Mouse (Mus musculus) frontal cortex, postnatal 25 days (tissue): ENCODE data around the gene Borcs6.

Experiments used
- DNase-seq, 2 experiments: peaks; one replicate each; pipeline ENCODE4 v3.0.0; 2022; ENCODE audit warnings: low spot score in 2 of 2

The Borcs6 gene

DNA sequence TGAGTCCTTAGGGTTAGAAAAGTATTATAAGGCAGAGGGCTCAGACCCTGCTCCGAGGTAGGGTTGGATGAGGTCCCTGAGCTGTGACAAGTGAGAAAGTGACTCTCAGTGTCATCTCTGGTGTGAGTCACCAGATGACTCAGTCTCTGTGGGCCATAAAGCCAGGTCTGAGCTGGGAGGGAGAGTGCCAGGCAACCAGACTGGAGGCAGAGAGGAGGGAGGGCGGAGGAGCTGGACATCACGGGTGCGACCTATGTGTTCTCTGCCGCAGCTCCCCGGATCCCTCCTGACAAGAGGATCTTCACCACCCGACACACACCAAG lies 42.8 kb downstream of the Borcs6 start:
- no peak for DNase-seq

DNA sequence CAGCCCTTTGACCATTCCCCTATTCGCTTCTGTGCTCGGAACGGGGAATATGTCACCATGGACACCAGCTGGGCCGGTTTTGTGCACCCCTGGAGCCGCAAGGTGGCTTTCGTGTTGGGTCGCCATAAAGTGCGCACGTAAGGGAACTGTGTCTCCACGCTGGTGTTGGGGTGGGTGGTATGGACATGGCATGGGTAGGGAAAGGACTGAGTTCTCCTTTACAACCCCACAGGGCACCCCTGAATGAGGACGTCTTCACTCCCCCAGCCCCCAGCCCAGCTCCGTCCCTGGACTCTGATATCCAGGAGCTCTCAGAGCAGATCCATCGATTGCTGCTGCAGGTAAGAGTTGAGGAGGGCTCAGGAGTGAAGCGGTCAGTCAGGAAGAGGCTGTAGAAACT lies 43.6 kb downstream of the Borcs6 start:
- DNase-seq: no peak

DNA sequence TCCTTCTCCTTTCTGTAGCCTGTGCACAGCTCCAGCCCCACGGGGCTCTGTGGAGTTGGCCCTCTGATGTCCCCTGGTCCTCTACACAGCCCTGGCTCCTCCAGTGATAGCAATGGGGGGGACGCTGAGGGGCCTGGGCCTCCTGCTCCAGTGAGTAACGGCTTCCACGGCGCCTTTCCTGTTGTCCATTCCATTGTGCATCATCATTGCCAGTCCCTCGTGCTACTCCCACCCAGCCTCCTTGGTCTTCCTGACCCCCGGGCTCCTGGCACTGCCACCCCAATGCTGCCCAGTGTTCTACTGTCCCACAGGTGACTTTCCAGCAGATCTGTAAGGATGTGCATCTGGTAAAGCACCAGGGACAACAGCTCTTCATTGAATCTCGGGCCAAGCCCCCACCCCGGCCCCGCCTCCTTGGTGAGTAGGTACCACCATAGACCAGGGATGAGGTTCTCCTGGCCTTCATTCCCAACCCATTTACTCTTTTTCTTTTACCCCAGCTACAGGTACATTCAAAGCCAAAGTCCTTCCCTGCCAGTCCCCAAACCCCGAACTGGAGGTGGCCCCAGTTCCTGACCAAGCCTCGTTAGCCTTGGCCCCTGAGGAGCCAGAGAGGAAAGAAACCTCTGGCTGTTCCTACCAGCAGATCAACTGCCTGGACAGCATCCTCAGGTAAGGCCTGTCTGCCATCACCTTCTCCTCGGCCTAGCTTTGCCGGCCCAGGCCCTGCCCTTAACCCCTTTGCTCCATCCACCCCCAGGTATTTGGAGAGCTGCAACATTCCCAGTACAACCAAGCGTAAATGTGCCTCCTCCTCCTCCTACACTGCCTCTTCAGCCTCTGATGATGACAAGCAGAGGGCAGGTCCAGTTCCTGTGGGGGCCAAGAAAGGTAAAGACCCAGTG lies 44.3 kb downstream of the Borcs6 start:
- no peak for DNase-seq

DNA sequence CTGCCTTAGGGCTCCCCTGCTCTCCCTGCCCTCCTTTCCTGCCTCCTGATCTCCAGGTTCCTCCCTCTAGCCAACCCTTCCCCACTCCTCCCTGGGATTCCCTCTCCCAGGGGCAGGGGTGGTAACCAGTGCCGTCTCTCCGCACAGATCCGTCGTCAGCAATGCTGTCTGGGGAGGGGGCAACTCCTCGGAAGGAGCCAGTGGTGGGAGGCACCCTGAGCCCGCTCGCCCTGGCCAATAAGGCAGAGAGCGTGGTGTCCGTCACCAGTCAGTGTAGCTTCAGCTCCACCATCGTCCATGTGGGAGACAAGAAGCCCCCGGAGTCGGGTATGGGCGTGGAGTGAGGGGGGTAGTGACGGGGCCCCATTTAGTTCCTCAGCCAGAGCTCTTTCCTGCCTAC lies 45.0 kb downstream of the Borcs6 start:
- no peak for DNase-seq

DNA sequence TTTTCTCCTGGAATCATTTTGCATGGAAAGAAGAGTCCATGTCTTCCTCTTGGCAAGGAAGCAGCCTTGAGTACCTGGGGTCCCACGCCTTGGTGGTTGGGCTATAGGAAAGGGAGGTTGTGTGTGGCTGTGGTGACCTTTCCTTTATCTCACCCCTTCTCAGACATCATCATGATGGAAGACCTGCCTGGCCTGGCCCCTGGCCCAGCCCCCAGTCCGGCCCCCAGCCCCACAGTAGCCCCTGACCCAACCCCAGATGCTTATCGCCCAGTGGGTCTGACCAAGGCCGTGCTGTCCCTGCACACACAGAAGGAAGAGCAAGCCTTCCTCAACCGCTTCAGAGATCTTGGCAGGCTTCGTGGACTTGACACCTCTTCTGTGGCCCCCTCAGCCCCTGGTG lies 45.7 kb downstream of the Borcs6 start:
- DNase-seq: no peak

DNA sequence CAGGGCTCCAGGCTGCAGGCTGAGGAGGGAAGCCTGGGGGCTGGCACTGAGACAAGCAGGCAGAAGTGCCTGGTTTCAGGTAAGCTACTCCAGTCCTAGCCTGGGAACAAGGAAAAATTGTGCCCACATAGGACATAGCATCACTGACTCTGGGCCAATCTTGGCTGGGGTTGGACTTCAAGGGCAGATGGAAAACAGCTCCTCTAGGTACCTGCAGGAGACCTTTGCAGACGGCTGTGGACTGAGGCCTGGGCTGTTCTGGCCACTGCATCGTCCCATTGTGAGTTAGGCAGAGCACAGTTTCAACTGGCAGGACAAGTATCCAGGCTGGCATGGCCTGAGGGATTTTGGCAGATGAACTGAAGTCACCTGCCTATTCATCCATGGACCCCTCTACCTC lies 46.3 kb downstream of the Borcs6 start:
- DNase-seq: no peak

DNA sequence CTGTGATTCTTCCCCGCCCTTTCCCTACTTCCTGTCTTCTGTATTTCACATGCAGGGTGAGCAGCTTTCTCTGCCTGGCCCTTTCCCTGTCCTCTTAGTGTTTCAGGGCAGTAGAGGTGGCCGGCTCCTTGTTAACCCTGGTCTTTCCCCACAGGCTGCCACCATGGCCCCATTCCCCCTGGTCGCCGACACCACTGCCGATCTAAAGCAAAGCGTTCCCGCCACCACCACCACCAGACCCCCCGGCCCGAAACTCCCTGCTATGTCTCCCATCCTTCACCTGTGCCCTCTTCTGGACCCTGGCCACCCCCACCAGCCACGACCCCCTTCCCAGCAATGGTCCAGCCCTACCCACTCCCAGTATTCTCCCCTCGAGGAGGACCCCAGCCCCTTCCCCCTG lies 46.8 kb downstream of the Borcs6 start:
- no peak for DNase-seq

DNA sequence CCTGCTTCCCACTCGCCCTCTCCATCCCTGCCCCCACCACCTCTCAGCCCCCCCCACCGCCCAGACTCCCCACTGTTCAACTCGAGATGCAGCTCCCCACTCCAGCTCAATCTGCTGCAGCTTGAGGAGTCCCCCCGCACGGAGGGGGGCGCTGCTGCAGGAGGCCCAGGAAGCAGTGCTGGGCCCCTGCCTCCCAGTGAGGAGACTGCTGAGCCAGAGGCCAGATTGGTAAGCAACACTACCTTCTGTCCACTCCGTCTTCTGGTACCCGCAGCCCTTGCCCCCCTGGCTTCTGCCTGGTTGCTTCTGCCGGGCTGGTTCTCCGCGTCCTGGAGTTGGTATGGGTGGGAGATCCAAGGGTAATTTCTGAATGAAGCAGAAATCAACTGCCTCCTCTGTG lies 47.3 kb downstream of the Borcs6 start:
- peak; percentile 2 to 3 for DNase-seq

DNA sequence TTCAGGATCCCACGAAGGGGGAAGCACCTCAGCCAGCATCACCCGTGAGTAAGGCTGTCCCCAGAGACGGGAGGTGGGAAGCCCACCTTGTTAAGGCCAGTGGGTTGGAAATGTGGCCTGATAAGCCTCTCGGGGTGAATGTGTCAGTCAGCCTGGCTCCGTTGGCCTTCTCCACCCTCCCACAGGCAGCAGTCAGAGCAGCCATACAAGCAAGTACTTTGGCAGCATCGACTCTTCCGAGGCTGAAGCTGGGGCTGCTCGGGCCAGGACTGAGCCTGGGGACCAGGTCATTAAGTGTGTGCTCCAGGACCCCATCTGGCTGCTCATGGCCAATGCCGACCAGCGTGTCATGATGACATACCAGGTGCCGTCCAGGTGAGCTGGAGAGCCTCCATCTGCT lies 48.2 kb downstream of the Borcs6 start:
- no peak for DNase-seq

DNA sequence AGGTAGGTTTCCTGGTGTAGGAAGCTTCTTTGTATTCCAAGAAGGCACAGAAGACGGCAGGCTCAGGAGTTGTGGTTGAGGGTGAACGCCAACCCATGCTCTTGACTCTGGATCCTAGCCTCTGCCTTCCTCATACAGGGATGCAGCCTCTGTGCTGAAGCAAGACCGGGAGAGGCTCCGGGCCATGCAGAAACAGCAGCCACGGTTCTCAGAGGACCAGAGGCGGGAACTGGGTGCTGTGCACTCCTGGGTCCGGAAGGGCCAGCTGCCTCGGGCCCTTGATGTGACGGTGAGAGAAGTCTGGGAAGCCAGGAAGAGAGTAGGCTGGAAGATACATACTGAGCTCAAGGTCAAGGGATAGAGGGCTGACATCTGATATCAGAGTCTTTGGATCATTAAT lies 48.7 kb downstream of the Borcs6 start:
- DNase-seq: peak in 1 of 2 experiments; percentile 5

DNA sequence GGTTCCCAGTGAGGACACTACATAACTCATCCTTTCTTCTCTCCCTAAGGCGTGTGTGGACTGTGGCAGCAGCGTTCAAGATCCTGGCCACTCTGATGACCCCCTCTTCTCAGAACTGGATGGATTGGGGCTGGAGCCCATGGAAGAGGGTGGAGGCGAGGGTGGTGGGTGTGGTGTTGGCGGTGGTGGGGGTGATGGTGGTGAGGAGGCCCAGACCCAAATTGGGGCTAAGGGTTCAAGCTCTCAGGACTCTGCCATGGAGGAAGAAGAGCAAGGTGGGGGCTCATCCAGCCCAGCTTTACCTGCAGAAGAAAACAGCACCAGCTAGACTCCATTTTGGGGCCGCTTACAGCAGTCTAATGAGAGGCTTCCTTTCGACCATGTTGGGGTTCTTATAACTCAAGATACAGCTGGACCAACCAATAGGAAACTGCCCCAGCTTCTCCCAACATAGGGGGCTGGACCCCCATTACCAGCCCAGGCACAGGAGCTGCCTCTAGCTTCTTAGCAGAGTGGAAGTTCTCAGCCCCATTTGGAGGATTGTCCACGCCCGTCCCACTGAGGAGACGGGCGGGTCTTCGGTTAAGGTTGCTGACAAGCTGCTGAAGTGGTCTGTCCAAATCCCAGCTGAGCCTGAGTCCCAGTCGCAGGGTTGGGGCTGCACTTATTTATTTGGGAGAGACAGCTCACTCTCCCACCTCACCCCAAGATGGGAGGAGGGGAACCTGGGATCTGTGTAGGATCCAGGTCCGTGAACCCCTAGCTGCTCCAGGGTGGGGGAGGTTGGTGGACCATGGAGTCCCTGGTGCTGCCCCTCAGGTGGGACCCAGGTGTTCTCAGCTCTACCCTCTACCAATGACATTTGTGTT lies 49.7 kb downstream of the Borcs6 start:
- DNase-seq: peak in 1 of 2 experiments; percentile 12

DNA sequence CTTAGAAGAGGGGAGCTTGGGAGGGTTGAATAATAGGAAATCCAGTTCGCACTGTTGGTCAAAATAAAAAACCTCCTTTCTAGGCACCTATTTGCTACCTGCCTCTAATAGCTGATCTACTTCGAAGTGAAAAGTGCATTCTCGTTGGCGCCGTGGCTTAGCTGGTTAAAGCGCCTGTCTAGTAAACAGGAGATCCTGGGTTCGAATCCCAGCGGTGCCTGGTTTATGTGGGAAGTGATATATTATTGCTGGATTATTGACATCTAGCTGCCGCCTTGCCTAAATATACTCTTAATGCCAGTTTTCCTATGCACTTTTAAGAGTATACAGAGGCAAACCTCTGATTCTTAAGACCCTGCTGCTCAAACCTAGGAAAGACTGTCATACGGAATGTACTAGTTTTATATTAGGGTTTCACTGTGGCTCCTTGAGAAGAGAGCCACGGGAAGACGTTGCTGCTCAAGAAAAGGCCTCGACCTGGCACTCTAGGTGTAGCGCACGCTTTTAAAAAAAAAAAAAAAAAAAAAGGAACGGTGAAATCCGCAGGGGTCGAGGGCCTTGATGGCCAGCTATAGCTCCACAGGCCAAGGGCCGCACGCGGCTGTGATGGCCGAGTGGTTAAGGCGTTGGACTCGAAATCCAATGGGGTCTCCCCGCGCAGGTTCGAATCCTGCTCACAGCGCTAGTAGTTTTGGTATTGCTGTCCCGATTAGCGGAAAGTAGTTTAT lies 51.0 kb downstream of the Borcs6 start:
- DNase-seq: peak; percentile 89 to 92
